Mouse (Mus musculus): ENCODE measurements at regions not wholly inside any gene's neighbourhood (a gene's known extent, or its start where the extent isn't known, plus 50 kb on each side); places are given as distances from the start of the nearest gene placed in this dataset.
A peak's percentile ranks its signal among the peaks of the same experiment; 100 is the strongest.

- no peaks in the 10 kb centered on the region for H3K36me3 ChIP-seq (ENCODE audit: control insufficient read depth, insufficient read depth, low read length)
- no peak overlapping the region for H3K4me3 ChIP-seq (ENCODE audit: low read depth, low read length)
- ATAC-seq (no peak), DNase-seq (ENCODE audit: low spot score) (no peak)
- H3K9ac ChIP-seq (ENCODE audit: low read length), result no peak overlapping the region
- H3K4me1 ChIP-seq (ENCODE audit: control insufficient read depth, insufficient read depth, low read length), result no peaks in the 10 kb centered on the region
- 92% methylated on average over 2 of the region's 2 CpGs for WGBS
- no peak overlapping the region for H3K4me2 ChIP-seq (ENCODE audit: low read length)
- H3K27ac ChIP-seq (ENCODE audit: low read depth, low read length), result no peak overlapping the region
- no peaks in the 10 kb centered on the region for H3K9me3 ChIP-seq (replicated peaks; ENCODE audit: control insufficient read depth, low read length)
- no peaks in the 10 kb centered on the region for H3K27me3 ChIP-seq (replicated peaks; ENCODE audit: control insufficient read depth, insufficient read depth, low read length)
Observed at GRCm38 (mm10) chr13:115986282-115986681, 323.2 kb downstream of the Isl1 start.

GRCm38 (mm10) chr13:115985715-115986114 lies 323.8 kb downstream of the Isl1 start:
- ATAC-seq (no peak), DNase-seq (ENCODE audit: low spot score) (no peak)
- Histone ChIP-seq H3K9ac (ENCODE audit: low read length) (no peak overlapping the region), H3K4me2 (ENCODE audit: low read length) (no peak overlapping the region), H3K4me1 (ENCODE audit: control insufficient read depth, insufficient read depth, low read length) (no peaks in the 10 kb centered on the region), H3K27ac (ENCODE audit: low read depth, low read length) (no peak overlapping the region), H3K36me3 (ENCODE audit: control insufficient read depth, insufficient read depth, low read length) (no peaks in the 10 kb centered on the region), H3K4me3 (ENCODE audit: low read depth, low read length) (no peak overlapping the region), H3K27me3 (replicated peaks; ENCODE audit: control insufficient read depth, insufficient read depth, low read length) (no peaks in the 10 kb centered on the region), H3K9me3 (replicated peaks; ENCODE audit: control insufficient read depth, low read length) (no peaks in the 10 kb centered on the region)
- 96% methylated on average over 3 of the region's 3 CpGs for WGBS

GRCm38 (mm10) chr13:115977890-115978203 lies 331.6 kb downstream of the Isl1 start:
- peaks cover 9% of the 10 kb centered on the region; the same call in 1 of the 2 replicates for H3K4me1 ChIP-seq (ENCODE audit: control insufficient read depth, insufficient read depth, low read length)
- H3K4me3 ChIP-seq (ENCODE audit: low read depth, low read length), result no peak overlapping the region
- DNase-seq (ENCODE audit: low spot score), result peak; percentile 66
- 10% methylated on average over 3 of the region's 3 CpGs for WGBS
- peak overlapping the region; percentile 2; the same call in 1 of the 2 replicates for H3K4me2 ChIP-seq (ENCODE audit: low read length)
- ATAC-seq, result peak; percentile 82
- no peaks in the 10 kb centered on the region for H3K36me3 ChIP-seq (ENCODE audit: control insufficient read depth, insufficient read depth, low read length)
- peak overlapping the region; percentile 5; the same call in 1 of the 2 replicates for H3K27ac ChIP-seq (ENCODE audit: low read depth, low read length)
- H3K9me3 ChIP-seq (replicated peaks; ENCODE audit: control insufficient read depth, low read length), result no peaks in the 10 kb centered on the region
- H3K9ac ChIP-seq (ENCODE audit: low read length), result no peak overlapping the region
- H3K27me3 ChIP-seq (replicated peaks; ENCODE audit: control insufficient read depth, insufficient read depth, low read length), result no peaks in the 10 kb centered on the region

- peak overlapping the region; percentile 2; the same call in 1 of the 2 replicates for H3K4me2 ChIP-seq (ENCODE audit: low read length)
- peak; percentile 64 for DNase-seq (ENCODE audit: low spot score)
- peak; percentile 63 for ATAC-seq
Observed at GRCm38 (mm10) chr13:115977118-115977889, 332.2 kb downstream of the Isl1 start.

More at GRCm38 (mm10) chr13:115977118-115977889, 332.2 kb downstream of the Isl1 start:
- Histone ChIP-seq H3K27me3 (replicated peaks; ENCODE audit: control insufficient read depth, insufficient read depth, low read length) (no peaks in the 10 kb centered on the region), H3K4me3 (ENCODE audit: low read depth, low read length) (no peak overlapping the region), H3K36me3 (ENCODE audit: control insufficient read depth, insufficient read depth, low read length) (no peaks in the 10 kb centered on the region), H3K27ac (ENCODE audit: low read depth, low read length) (peak overlapping the region; percentile 5; the same call in 1 of the 2 replicates), H3K4me1 (ENCODE audit: control insufficient read depth, insufficient read depth, low read length) (peaks cover 9% of the 10 kb centered on the region; the same call in 1 of the 2 replicates), H3K9me3 (replicated peaks; ENCODE audit: control insufficient read depth, low read length) (no peaks in the 10 kb centered on the region), H3K9ac (ENCODE audit: low read length) (no peak overlapping the region)
- 21% methylated on average over 7 of the region's 7 CpGs for WGBS
